8 mouse cellular contexts compared by ENCODE assay signal in genomic region chr9:25485406-25485805, GRCm38 (mm10). TPM values are rescaled to one million over a fixed set of nuclear protein-coding genes. Genes with fewer than 3 reads are reported as not detected.
DNase-seq lines count a peak whose midpoint lies in the region; ATAC-seq lines count a peak whose summit lies in the region.

No protein-coding gene starts in this region.

- peaks cover 58% of the 10 kb centered on the region for H3K4me1 ChIP-seq in embryonic facial prominence, embryonic 10.5 days
- peaks cover 20% of the 10 kb centered on the region for H3K4me1 ChIP-seq in megakaryocyte, embryonic 14.5 days

- 83% methylated on average over 7 of the region's 7 CpGs for WGBS in embryonic facial prominence, embryonic 10.5 days

- DNase-seq in heart, adult 11 months: peak; percentile 92
- no peak for DNase-seq in heart, adult 9 months (ENCODE audit: low spot score in 2 of 2)
- peak; percentile 16 for DNase-seq in 3134 (ENCODE audit: extremely low read depth, insufficient read length, low spot score)
- DNase-seq in embryonic facial prominence, embryonic 10.5 days (ENCODE audit: low spot score): no peak
- DNase-seq in kidney, adult 9 months: no peak
- DNase-seq in right cerebral cortex, postnatal 36 days (ENCODE audit: low spot score in 2 of 2): no peak

- H3K27me3 ChIP-seq in embryonic facial prominence, embryonic 10.5 days (replicated peaks; ENCODE audit: low read depth, poor library complexity, severe bottlenecking): peaks cover 13% of the 10 kb centered on the region
- peaks cover 39% of the 10 kb centered on the region for H3K27me3 ChIP-seq in megakaryocyte, embryonic 14.5 days (replicated peaks)

- H3K36me3 ChIP-seq in embryonic facial prominence, embryonic 10.5 days (replicated peaks): peaks cover 20% of the 10 kb centered on the region
- no peaks in the 10 kb centered on the region for H3K36me3 ChIP-seq in megakaryocyte, embryonic 14.5 days (replicated peaks; ENCODE audit: low read length)

- no peaks in the 10 kb centered on the region for H3K9me3 ChIP-seq in embryonic facial prominence, embryonic 10.5 days
- no peaks in the 10 kb centered on the region for H3K9me3 ChIP-seq in megakaryocyte, embryonic 14.5 days

- H3K4me3 ChIP-seq in embryonic facial prominence, embryonic 10.5 days: 0 out of 2 replicates have a peak overlapping the region, but pooled peaks have one; percentile 5
- H3K4me3 ChIP-seq in megakaryocyte, embryonic 14.5 days (replicated peaks): peak overlapping the region; percentile 80

- no peak overlapping the region for H3K27ac ChIP-seq in embryonic facial prominence, embryonic 10.5 days (replicated peaks)

- ATAC-seq in activated CD4-positive, CD25-positive, alpha-beta regulatory T cell, adult 4 months: no peak

RNA-seq across cellular contexts. Expression of gene Eepd1, which starts 4.1 kb away (rescaled TPM):
- polyA plus RNA-seq in embryonic facial prominence, embryonic 10.5 days (2016; fragmentation: Nextera tagmentation; extraction: Ambion mirVana): 19.4 and 20.1 TPM in 2 replicates
- 2.1 and 3.3 TPM in 2 replicates for polyA plus RNA-seq in megakaryocyte, embryonic 14.5 days (2012; ENCODE audit: insufficient read depth, low replicate concordance)
- under 1 TPM; 0.32 to 0.56 TPM for polyA plus RNA-seq in activated CD4-positive, CD25-positive, alpha-beta regulatory T cell, adult 4 months (2017; shearing (Covaris generic))

Comparison
In these comparisons a context has a peak if more than half of its experiments do, and no peak if none do; other contexts are left out.
1. DNase-seq: peak in heart, adult 11 months (single experiment) and 3134 (single experiment); none in heart, adult 9 months (0 of 2), embryonic facial prominence, embryonic 10.5 days (single experiment), kidney, adult 9 months (single experiment) and right cerebral cortex, postnatal 36 days (0 of 2).